Mouse (Mus musculus) heart, adult 9 months (tissue): ENCODE results near the gene Chst2.

Experiments
- DNase-seq, 2 experiments: peaks; one replicate each; pipeline ENCODE4 v3.0.0; 2022; ENCODE audit warnings: low spot score in 2 of 2

Gene Chst2

DNA sequence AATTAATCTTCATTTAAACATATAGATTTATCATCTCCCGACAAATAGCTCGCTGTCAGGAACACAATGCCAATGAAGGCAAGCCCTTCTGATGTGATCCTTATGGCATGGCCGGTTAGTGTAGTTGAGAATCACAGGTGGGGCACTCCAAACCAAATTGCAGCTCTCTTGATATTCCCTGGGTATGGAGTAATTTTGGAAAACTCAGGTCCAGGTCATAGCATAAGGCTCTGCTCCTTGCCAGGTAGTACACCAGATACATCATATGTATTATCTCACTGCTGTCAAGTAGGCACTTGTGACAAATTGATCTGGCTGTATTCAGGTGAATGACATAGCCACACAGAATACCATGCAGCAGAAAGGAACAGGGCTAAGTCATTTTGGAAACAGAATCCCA, 40.6 kb downstream of the Chst2 start:
- no peak for DNase-seq

DNA sequence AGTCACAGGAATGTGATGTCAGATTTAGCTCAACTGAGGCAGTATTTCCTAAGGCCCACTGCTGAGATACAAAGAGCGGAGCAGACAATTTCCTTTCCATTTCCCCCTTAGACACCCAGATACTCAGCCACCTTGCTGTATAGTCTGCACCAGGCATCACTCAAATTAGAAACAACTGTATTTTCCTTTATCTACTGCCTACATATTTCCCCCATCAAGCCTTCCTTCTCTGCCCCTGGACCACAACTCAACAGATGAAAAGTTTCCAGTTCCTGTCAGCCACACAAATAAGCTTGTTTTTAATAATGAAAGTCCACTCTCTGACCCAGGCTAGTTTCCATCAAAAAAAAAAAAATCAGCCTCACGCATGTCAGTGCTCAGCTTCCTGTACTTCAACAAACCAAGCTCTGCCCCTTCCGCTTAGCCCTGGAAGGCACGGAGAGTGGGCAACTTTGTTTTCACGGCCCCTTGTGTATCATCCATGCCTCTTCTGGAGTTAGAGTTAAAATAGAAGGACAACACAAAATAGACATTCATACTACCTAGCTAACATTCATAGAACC, 52.6 kb downstream of the Chst2 start:
- DNase-seq: no peak

DNA sequence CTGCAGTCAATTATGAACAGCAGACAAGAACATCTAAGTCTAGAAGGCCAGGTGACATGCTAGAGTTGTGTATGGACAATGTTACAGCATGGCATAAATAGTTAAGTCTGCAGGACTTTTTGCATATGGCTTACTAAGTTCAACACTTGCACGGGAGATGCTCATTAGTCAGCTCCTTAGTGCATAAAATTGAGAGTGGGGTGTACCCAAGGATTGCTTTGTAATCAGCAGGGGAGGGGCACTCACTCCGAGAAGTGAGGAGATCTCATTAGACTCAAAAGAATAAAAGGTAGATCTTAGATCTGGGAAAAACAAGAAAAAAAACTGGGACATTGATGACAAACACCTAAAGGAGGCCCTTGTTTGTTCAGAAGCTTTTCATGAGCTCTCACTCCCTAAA, 54.6 kb downstream of the Chst2 start:
- no peak for DNase-seq

GRCm38 (mm10) chr9:95350550-95350949, 56.0 kb downstream of the Chst2 start:
- no peak for DNase-seq
